Mouse (Mus musculus): Measurements from ENCODE around the gene Fhad1.
"Not testable (repeated sequence)": the region's sequence is repeated elsewhere in the genome, so short reads cannot be mapped to it uniquely, and the experiment has no call there.

Gene Fhad1

GRCm38 (mm10) chr4:142014659-142015608 lies at the start of gene Fhad1:
TSS of gene Fhad1 (minus strand) at chr4:142015082.
- DNase-seq (ENCODE audit: low spot score), result peak; percentile 40

- DNase-seq (ENCODE audit: low spot score), result no peak
These were observed 48.2 kb upstream of the Fhad1 start for GRCm38 (mm10) chr4:142063057-142063534.

- no peak for DNase-seq (ENCODE audit: low spot score)
These were observed 46.8 kb upstream of the Fhad1 start for GRCm38 (mm10) chr4:142061485-142062240.

GRCm38 (mm10) chr4:142060455-142061378 lies 45.8 kb upstream of the Fhad1 start:
- DNase-seq (ENCODE audit: low spot score), result no peak

- DNase-seq (ENCODE audit: low spot score), result no peak
These were observed 44.9 kb upstream of the Fhad1 start for GRCm38 (mm10) chr4:142059841-142060193.

GRCm38 (mm10) chr4:142059113-142059840 lies 44.4 kb upstream of the Fhad1 start:
- DNase-seq (ENCODE audit: low spot score), result no peak

GRCm38 (mm10) chr4:142057529-142058216 lies 42.8 kb upstream of the Fhad1 start:
- DNase-seq (ENCODE audit: low spot score), result no peak

- DNase-seq (ENCODE audit: low spot score), result no peak
These were observed 40.7 kb upstream of the Fhad1 start for GRCm38 (mm10) chr4:142055600-142055999.

- no peak for DNase-seq (ENCODE audit: low spot score)
These were observed 39.7 kb upstream of the Fhad1 start for GRCm38 (mm10) chr4:142054580-142054979.

- no peak for DNase-seq (ENCODE audit: low spot score)
These were observed 39.0 kb upstream of the Fhad1 start for GRCm38 (mm10) chr4:142053661-142054448.

- DNase-seq (ENCODE audit: low spot score), result no peak
These were observed 38.4 kb upstream of the Fhad1 start for GRCm38 (mm10) chr4:142053261-142053660.

- DNase-seq (ENCODE audit: low spot score), result no peak
These were observed 37.7 kb upstream of the Fhad1 start for GRCm38 (mm10) chr4:142052391-142053132.

GRCm38 (mm10) chr4:142051883-142052282 lies 37.0 kb upstream of the Fhad1 start:
- not testable (repeated sequence) for DNase-seq (ENCODE audit: low spot score)

GRCm38 (mm10) chr4:142049963-142050362 lies 35.1 kb upstream of the Fhad1 start:
- no peak for DNase-seq (ENCODE audit: low spot score)

GRCm38 (mm10) chr4:142048391-142048790 lies 33.5 kb upstream of the Fhad1 start:
- no peak for DNase-seq (ENCODE audit: low spot score)

- DNase-seq (ENCODE audit: low spot score), result no peak
These were observed 32.1 kb upstream of the Fhad1 start for GRCm38 (mm10) chr4:142047005-142047404.

GRCm38 (mm10) chr4:142046496-142046895 lies 31.6 kb upstream of the Fhad1 start:
- DNase-seq (ENCODE audit: low spot score), result no peak

GRCm38 (mm10) chr4:142045595-142046163 lies 30.8 kb upstream of the Fhad1 start:
- DNase-seq (ENCODE audit: low spot score), result no peak

- DNase-seq (ENCODE audit: low spot score), result no peak
These were observed 29.6 kb upstream of the Fhad1 start for GRCm38 (mm10) chr4:142044452-142044851.
